Mouse (Mus musculus) cerebellum, adult 2 months (tissue): ENCODE data around the gene Gda.

Experiments
- CTCF ChIP-seq: fragments of 200-500 bp; IDR thresholded peaks from 2 replicates; pipeline ENCODE4 v1.5.1; 2011; ENCODE audit warnings: low read depth, mild to moderate bottlenecking, control low read depth, low read length, moderate library complexity, borderline replicate concordance; ENCODE audit not compliant: insufficient read depth
- POLR2A ChIP-seq: fragments of 200-500 bp; IDR thresholded peaks from 2 replicates; pipeline ENCODE4 v1.6.1; 2011; ENCODE audit warnings: low read length, control low read depth, borderline replicate concordance; ENCODE audit not compliant: insufficient read depth

- no peak for TF ChIP-seq CTCF
- no peak for TF ChIP-seq POLR2A
Observed at GRCm38 (mm10) chr19:21390904-21391303, 82.3 kb downstream of the Gda start.
